Mouse (Mus musculus) G1E-ER4 (cell line): ENCODE measurements around the gene Ntn5. TPM values are rescaled to one million over a fixed set of nuclear protein-coding genes. Genes with fewer than 3 reads are reported as not detected.

Source experiments
- GATA1 ChIP-seq: IDR thresholded peaks from one replicate; pipeline ENCODE4 v1.8.0; 2012; ENCODE audit warnings: low read length, inconsistent platforms
- polyA plus RNA-seq: library from polyadenylated mRNA; stranded (reverse); fragments of >175 nt; gene quantifications from 2 replicates; pipeline ENCODE4 v1.2.3, GENCODE M21; 2012

Gene Ntn5
- polyA plus RNA-seq, 1 experiment, result 0.11 TPM

- no peak for TF ChIP-seq GATA1
Measured at GRCm38 (mm10) chr7:45722348-45722713, 38.5 kb downstream of the Ntn5 start.

- no peak for TF ChIP-seq GATA1
Measured at GRCm38 (mm10) chr7:45723301-45723700, 39.5 kb downstream of the Ntn5 start.

GRCm38 (mm10) chr7:45723781-45724180 lies 40.0 kb downstream of the Ntn5 start:
- TF ChIP-seq GATA1, result no peak

GRCm38 (mm10) chr7:45725151-45725550 lies 41.3 kb downstream of the Ntn5 start:
- TF ChIP-seq GATA1, result no peak

GRCm38 (mm10) chr7:45725713-45726112 lies 41.9 kb downstream of the Ntn5 start, which contains the start of gene Spaca4:
Spaca4 (minus strand) TSS chr7:45725813.
- no peak for TF ChIP-seq GATA1

GRCm38 (mm10) chr7:45726419-45726818 lies 42.6 kb downstream of the Ntn5 start:
- TF ChIP-seq GATA1, result no peak

- TF ChIP-seq GATA1, result no peak
Measured at GRCm38 (mm10) chr7:45727625-45728024, 43.8 kb downstream of the Ntn5 start.

GRCm38 (mm10) chr7:45730727-45731431 lies 47.1 kb downstream of the Ntn5 start:
- TF ChIP-seq GATA1, result no peak

- no peak for TF ChIP-seq GATA1
Measured at GRCm38 (mm10) chr7:45733477-45733876, 49.7 kb downstream of the Ntn5 start.

- TF ChIP-seq GATA1, result no peak
Measured at GRCm38 (mm10) chr7:45739162-45739763, 55.4 kb downstream of the Ntn5 start.

- no peak for TF ChIP-seq GATA1
Measured at GRCm38 (mm10) chr7:45739820-45740219, 56.0 kb downstream of the Ntn5 start.

GRCm38 (mm10) chr7:45741308-45741707 lies 57.5 kb downstream of the Ntn5 start:
- no peak for TF ChIP-seq GATA1

GRCm38 (mm10) chr7:45741777-45742176 lies 58.0 kb downstream of the Ntn5 start:
- TF ChIP-seq GATA1, result no peak

- TF ChIP-seq GATA1, result no peak
Measured at GRCm38 (mm10) chr7:45742338-45742737, 58.5 kb downstream of the Ntn5 start.

Other genes with a start within 250 kb of the Ntn5 start
- gene Gys1, start 249.2 kb upstream of the Ntn5 start, polyA plus RNA-seq, result 28.8 TPM in 2 replicates
- 887 and 1,231 TPM in 2 replicates for gene Ruvbl2, start 245.9 kb upstream of the Ntn5 start, polyA plus RNA-seq
- 11,844 and 12,759 TPM in 2 replicates for gene Ftl1, start 224.1 kb upstream of the Ntn5 start, polyA plus RNA-seq
- 407 and 498 TPM in 2 replicates for gene Bax, start 217.1 kb upstream of the Ntn5 start, polyA plus RNA-seq
- 1.7 and 2.0 TPM in 2 replicates for gene Tulp2, start 202.1 kb upstream of the Ntn5 start, polyA plus RNA-seq
- gene Gm45808, start 197.2 kb upstream of the Ntn5 start, polyA plus RNA-seq, result not detected in 2 replicates
- 0.29 and 0.49 TPM in 2 replicates for gene Dhdh, start 195.2 kb upstream of the Ntn5 start, polyA plus RNA-seq
- 1,038 and 1,233 TPM in 2 replicates for gene Nucb1, start 173.6 kb upstream of the Ntn5 start, polyA plus RNA-seq
- gene Ppp1r15a, start 157.8 kb upstream of the Ntn5 start, polyA plus RNA-seq, result 87.1 and 135 TPM in 2 replicates
- 1.2 and 1.8 TPM in 2 replicates for gene Plekha4, start 157.7 kb upstream of the Ntn5 start, polyA plus RNA-seq
- 10.6 and 11.5 TPM in 2 replicates for gene Hsd17b14, start 129.1 kb upstream of the Ntn5 start, polyA plus RNA-seq
- gene Bcat2, start 113.9 kb upstream of the Ntn5 start, polyA plus RNA-seq, result 83.5 and 192 TPM in 2 replicates
- gene Fgf21, start 68.5 kb upstream of the Ntn5 start, polyA plus RNA-seq, result not detected in 2 replicates
- not detected in 2 replicates for gene Fut1, start 66.7 kb upstream of the Ntn5 start, polyA plus RNA-seq
- 0.11 and 0.14 TPM in 2 replicates for gene Izumo1, start 62.2 kb upstream of the Ntn5 start, polyA plus RNA-seq
- gene Rasip1, start 56.5 kb upstream of the Ntn5 start, polyA plus RNA-seq, result 1.2 and 1.6 TPM in 2 replicates
- not detected in 2 replicates for gene Mamstr, start 44.0 kb upstream of the Ntn5 start, polyA plus RNA-seq
- gene Fut2, start 17.6 kb upstream of the Ntn5 start, polyA plus RNA-seq, result not detected in 2 replicates
- not detected in 2 replicates for gene Sec1, start 10.4 kb downstream of the Ntn5 start, polyA plus RNA-seq
- 0.37 and 0.79 TPM in 2 replicates for gene Car11, start 15.8 kb downstream of the Ntn5 start, polyA plus RNA-seq
- 22.4 and 28.4 TPM in 2 replicates for gene Dbp, start 21.1 kb downstream of the Ntn5 start, polyA plus RNA-seq
- 18,264 and 20,873 TPM in 2 replicates for gene Rpl18, start 31.4 kb downstream of the Ntn5 start, polyA plus RNA-seq
- gene Sphk2, start 34.0 kb downstream of the Ntn5 start, polyA plus RNA-seq, result 172 and 187 TPM in 2 replicates
- gene Fam83e, start 37.2 kb downstream of the Ntn5 start, polyA plus RNA-seq, result 1.2 TPM in 2 replicates
- not detected in 2 replicates for gene Spaca4, start 41.8 kb downstream of the Ntn5 start, polyA plus RNA-seq
- 0.03 and 0.04 TPM in 2 replicates for gene Lmtk3, start 99.7 kb downstream of the Ntn5 start, polyA plus RNA-seq
- gene Sult2b1, start 100.6 kb downstream of the Ntn5 start, polyA plus RNA-seq, result not detected in 2 replicates
- 117 and 133 TPM in 2 replicates for gene Cyth2, start 130.6 kb downstream of the Ntn5 start, polyA plus RNA-seq
- 1.1 and 1.3 TPM in 2 replicates for gene Kcnj14, start 140.8 kb downstream of the Ntn5 start, polyA plus RNA-seq
- gene Grwd1, start 146.9 kb downstream of the Ntn5 start, polyA plus RNA-seq, result 126 and 128 TPM in 2 replicates
- gene Kdelr1, start 188.8 kb downstream of the Ntn5 start, polyA plus RNA-seq, result 249 and 281 TPM in 2 replicates
- gene Grin2d, start 194.4 kb downstream of the Ntn5 start, polyA plus RNA-seq, result 0.02 TPM in 2 replicates
- gene Syngr4, start 212.7 kb downstream of the Ntn5 start, polyA plus RNA-seq, result 80.3 and 80.6 TPM in 2 replicates
- gene Tmem143, start 212.9 kb downstream of the Ntn5 start, polyA plus RNA-seq, result 44.3 and 60.2 TPM in 2 replicates
- 1.4 and 2.5 TPM in 2 replicates for gene Emp3, start 237.4 kb downstream of the Ntn5 start, polyA plus RNA-seq
- not detected in 2 replicates for gene Ccdc114, start 240.1 kb downstream of the Ntn5 start, polyA plus RNA-seq